Mouse (Mus musculus) lung, adult 2 months (tissue): ENCODE data around the gene Fbxo27.

Source experiments
- CTCF ChIP-seq: fragments of 200-500 bp; IDR thresholded peaks from 2 replicates; pipeline ENCODE4 v1.5.1; 2011; ENCODE audit warnings: mild to moderate bottlenecking, low read length, control low read depth; ENCODE audit not compliant: insufficient read depth
- POLR2A ChIP-seq: fragments of 200-500 bp; IDR thresholded peaks from 2 replicates; pipeline ENCODE4 v1.6.1; 2011; ENCODE audit warnings: low read depth, mild to moderate bottlenecking, control low read depth, low read length, borderline replicate concordance; ENCODE audit errors: extremely low read depth

DNA sequence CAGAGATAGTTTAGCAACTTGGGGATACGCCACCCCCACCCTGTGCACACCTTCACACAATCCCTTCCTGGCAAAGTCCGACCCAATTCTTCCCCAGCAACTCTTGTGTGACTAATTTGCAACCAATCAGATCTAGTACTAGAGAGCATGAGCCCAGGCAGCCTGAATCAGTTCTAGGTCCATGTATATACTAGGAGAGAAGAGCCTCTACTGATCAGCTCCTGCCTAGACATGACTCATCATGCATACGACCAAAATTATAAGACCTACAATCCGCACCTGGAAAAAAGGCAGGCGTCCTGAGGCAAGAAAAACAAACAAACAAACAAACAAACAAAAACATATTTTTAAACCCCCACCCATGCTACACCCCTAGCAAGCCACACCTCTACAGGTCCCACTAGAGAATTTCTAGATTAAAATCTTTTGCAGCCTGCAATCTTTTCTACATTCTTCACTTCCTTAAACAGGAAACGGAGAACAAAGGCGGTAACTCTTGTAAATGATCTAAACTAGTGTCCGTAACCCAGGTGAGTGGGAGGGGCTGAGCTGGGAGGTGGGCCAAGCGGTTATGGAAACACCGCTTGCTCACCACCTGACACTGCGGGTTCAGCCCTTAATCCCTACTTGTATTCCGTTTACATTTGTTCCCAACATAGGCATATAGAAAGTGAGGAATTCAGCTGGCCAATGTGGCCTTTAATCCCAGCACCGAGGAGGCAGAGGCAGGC, 15.7 kb upstream of the Fbxo27 start:
- TF ChIP-seq CTCF (no peak), POLR2A (no peak)
